Mouse (Mus musculus): Measurements from ENCODE around the gene Plcd3. TPM values are rescaled to one million over a fixed set of nuclear protein-coding genes. Genes with fewer than 3 reads are reported as not detected.

Plcd3 gene
- total RNA-seq, 2 experiments from 2014 or later, result 4.5 TPM

- intact Hi-C loops (cut with DNase I; ENCODE audit: low total_unique reads), result no loop called here
- DNase-seq, result no peak
These were observed 31.1 kb downstream of the Plcd3 start for GRCm38 (mm10) chr11:103070322-103070880.

GRCm38 (mm10) chr11:103069731-103070130, 31.7 kb downstream of the Plcd3 start:
- intact Hi-C loops (cut with DNase I; ENCODE audit: low total_unique reads), result no loop called here
- no peak for DNase-seq

- intact Hi-C loops (cut with DNase I; ENCODE audit: low total_unique reads), result no loop called here
- DNase-seq, result no peak
These were observed 32.6 kb downstream of the Plcd3 start for GRCm38 (mm10) chr11:103068884-103069283.

- DNase-seq, result no peak
- intact Hi-C loops (cut with DNase I; ENCODE audit: low total_unique reads), result no loop called here
These were observed 33.2 kb downstream of the Plcd3 start for GRCm38 (mm10) chr11:103068272-103068671.

- DNase-seq, result peak; percentile 85
- intact Hi-C loops (cut with DNase I; ENCODE audit: low total_unique reads), result no loop called here
These were observed 33.9 kb downstream of the Plcd3 start for GRCm38 (mm10) chr11:103067457-103068001.

- intact Hi-C loops (cut with DNase I; ENCODE audit: low total_unique reads), result no loop called here
- DNase-seq, result no peak
These were observed 34.5 kb downstream of the Plcd3 start for GRCm38 (mm10) chr11:103067051-103067361.

GRCm38 (mm10) chr11:103066191-103067050, 35.0 kb downstream of the Plcd3 start:
- intact Hi-C loops (cut with DNase I; ENCODE audit: low total_unique reads), result no loop called here
- DNase-seq, result peak; percentile 20

- DNase-seq, result peak; percentile 38
- intact Hi-C loops (cut with DNase I; ENCODE audit: low total_unique reads), result loop anchor here (10.0 kb wide), 1 partner anchor 154 kb away; the partner anchor contains the start of gene Gfap
These were observed 42.9 kb downstream of the Plcd3 start for GRCm38 (mm10) chr11:103058499-103059085.

- intact Hi-C loops (cut with DNase I; ENCODE audit: low total_unique reads), result loop anchor here (10.0 kb wide), 1 partner anchor 152 kb away; the partner anchor contains the start of gene Gfap
- no peak for DNase-seq
These were observed 44.8 kb downstream of the Plcd3 start for GRCm38 (mm10) chr11:103056636-103057035.

GRCm38 (mm10) chr11:103054798-103055197, 46.7 kb downstream of the Plcd3 start:
- intact Hi-C loops (cut with DNase I; ENCODE audit: low total_unique reads), result loop anchor here (10.0 kb wide), 1 partner anchor 150 kb away; the partner anchor contains the start of gene Gfap
- peak; percentile 60 for DNase-seq

GRCm38 (mm10) chr11:103053191-103054076, 48.0 kb downstream of the Plcd3 start:
- intact Hi-C loops (cut with DNase I; ENCODE audit: low total_unique reads), result loop anchor here (10.0 kb wide), 1 partner anchor 149 kb away; the partner anchor contains the start of gene Gfap
- DNase-seq, result no peak

GRCm38 (mm10) chr11:103052078-103052477, 49.4 kb downstream of the Plcd3 start:
- intact Hi-C loops (cut with DNase I; ENCODE audit: low total_unique reads), result loop anchor here (10.0 kb wide), 1 partner anchor 147 kb away; the partner anchor contains the start of gene Gfap
- no peak for DNase-seq

GRCm38 (mm10) chr11:103051249-103051691, 50.2 kb downstream of the Plcd3 start:
- intact Hi-C loops (cut with DNase I; ENCODE audit: low total_unique reads), result loop anchor here (10.0 kb wide), 1 partner anchor 146 kb away; the partner anchor contains the start of gene Gfap
- DNase-seq, result peak; percentile 74

- intact Hi-C loops (cut with DNase I; ENCODE audit: low total_unique reads), result loop anchor here (10.0 kb wide), 1 partner anchor 145 kb away; the partner anchor contains the start of gene Gfap
- DNase-seq, result peak; percentile 62
These were observed 51.3 kb downstream of the Plcd3 start for GRCm38 (mm10) chr11:103050153-103050552.

- intact Hi-C loops (cut with DNase I; ENCODE audit: low total_unique reads), result loop anchor here (10.0 kb wide), 1 partner anchor 145 kb away; the partner anchor contains the start of gene Gfap
- no peak for DNase-seq
These were observed 51.8 kb downstream of the Plcd3 start for GRCm38 (mm10) chr11:103049611-103050010.

- intact Hi-C loops (cut with DNase I; ENCODE audit: low total_unique reads), result no loop called here
- no peak for DNase-seq
These were observed 55.2 kb downstream of the Plcd3 start for GRCm38 (mm10) chr11:103046286-103046685.

- intact Hi-C loops (cut with DNase I; ENCODE audit: low total_unique reads), result no loop called here
- DNase-seq, result no peak
These were observed 57.5 kb downstream of the Plcd3 start for GRCm38 (mm10) chr11:103043982-103044381.

GRCm38 (mm10) chr11:103042828-103043227, 58.6 kb downstream of the Plcd3 start:
- DNase-seq, result no peak
- intact Hi-C loops (cut with DNase I; ENCODE audit: low total_unique reads), result no loop called here

- DNase-seq, result no peak
- intact Hi-C loops (cut with DNase I; ENCODE audit: low total_unique reads), result no loop called here
These were observed 63.4 kb downstream of the Plcd3 start for GRCm38 (mm10) chr11:103038037-103038436.
